Mouse (Mus musculus): ENCODE data around the gene Adora2a.
A peak's percentile ranks its signal among the peaks of the same experiment; 100 is the strongest.
"Not testable (repeated sequence)": the region's sequence is repeated elsewhere in the genome, so short reads cannot be mapped to it uniquely, and the experiment has no call there.

The Adora2a gene

GRCm38 (mm10) chr10:75314190-75314980 lies 2.3 kb upstream of the Adora2a start:
- DNase-seq (ENCODE audit: low read depth, low spot score), result no peak

GRCm38 (mm10) chr10:75315756-75316155 lies 921 bp upstream of the Adora2a start:
- DNase-seq (ENCODE audit: low read depth, low spot score), result no peak

GRCm38 (mm10) chr10:75316472-75316871 lies 205 bp upstream of the Adora2a start:
- DNase-seq (ENCODE audit: low read depth, low spot score), result no peak

GRCm38 (mm10) chr10:75316908-75317761 lies 458 bp downstream of the Adora2a start:
- peak; percentile 36 for DNase-seq (ENCODE audit: low read depth, low spot score)

- DNase-seq (ENCODE audit: low read depth, low spot score), result no peak
These were observed 1.5 kb downstream of the Adora2a start for GRCm38 (mm10) chr10:75318206-75318605.

GRCm38 (mm10) chr10:75320321-75320720 lies 3.6 kb downstream of the Adora2a start:
- no peak for DNase-seq (ENCODE audit: low read depth, low spot score)

GRCm38 (mm10) chr10:75322966-75323365 lies 6.3 kb downstream of the Adora2a start:
- DNase-seq (ENCODE audit: low read depth, low spot score), result no peak

GRCm38 (mm10) chr10:75323986-75324385 lies 7.3 kb downstream of the Adora2a start:
- no peak for DNase-seq (ENCODE audit: low read depth, low spot score)

GRCm38 (mm10) chr10:75324391-75324790 lies 7.7 kb downstream of the Adora2a start:
- no peak for DNase-seq (ENCODE audit: low read depth, low spot score)

- no peak for DNase-seq (ENCODE audit: low read depth, low spot score)
These were observed 9.1 kb downstream of the Adora2a start for GRCm38 (mm10) chr10:75325821-75326220.

GRCm38 (mm10) chr10:75326553-75326952 lies 9.9 kb downstream of the Adora2a start:
- DNase-seq (ENCODE audit: low read depth, low spot score), result no peak

GRCm38 (mm10) chr10:75327081-75327480 lies 10.4 kb downstream of the Adora2a start:
- DNase-seq (ENCODE audit: low read depth, low spot score), result no peak

GRCm38 (mm10) chr10:75328201-75328704 lies 11.6 kb downstream of the Adora2a start:
- no peak for DNase-seq (ENCODE audit: low read depth, low spot score)

- DNase-seq (ENCODE audit: low read depth, low spot score), result no peak
These were observed 15.6 kb downstream of the Adora2a start for GRCm38 (mm10) chr10:75332268-75332667.

GRCm38 (mm10) chr10:75333176-75333776 lies 16.6 kb downstream of the Adora2a start:
- DNase-seq (ENCODE audit: low read depth, low spot score), result no peak

- DNase-seq (ENCODE audit: low read depth, low spot score), result no peak
These were observed 17.5 kb downstream of the Adora2a start for GRCm38 (mm10) chr10:75334175-75334574.

- no peak for DNase-seq (ENCODE audit: low read depth, low spot score)
These were observed 18.4 kb downstream of the Adora2a start for GRCm38 (mm10) chr10:75335075-75335474.

GRCm38 (mm10) chr10:75337231-75337630 lies 20.6 kb downstream of the Adora2a start:
- no peak for DNase-seq (ENCODE audit: low read depth, low spot score)

- DNase-seq (ENCODE audit: low read depth, low spot score), result no peak
These were observed 22.2 kb downstream of the Adora2a start for GRCm38 (mm10) chr10:75338852-75339251.

GRCm38 (mm10) chr10:75339377-75339776 lies 22.7 kb downstream of the Adora2a start:
- no peak for DNase-seq (ENCODE audit: low read depth, low spot score)

- peak; percentile 31 for DNase-seq (ENCODE audit: low read depth, low spot score)
These were observed 25.3 kb downstream of the Adora2a start for GRCm38 (mm10) chr10:75341936-75342335.

- not testable (repeated sequence) for DNase-seq (ENCODE audit: low read depth, low spot score)
These were observed 27.9 kb downstream of the Adora2a start for GRCm38 (mm10) chr10:75344563-75344962.
